Mouse (Mus musculus): ENCODE measurements around the gene Upk1b. TPM values are rescaled to one million over a fixed set of nuclear protein-coding genes. Genes with fewer than 3 reads are reported as not detected.
"Not testable (repeated sequence)": the region's sequence is repeated elsewhere in the genome, so short reads cannot be mapped to it uniquely, and the experiment has no call there.

Upk1b gene
- polyA plus RNA-seq (2014; fragmentation: Nextera tagmentation; extraction: Ambion mirVana), result 19.7 and 21.1 TPM in 2 replicates

DNA sequence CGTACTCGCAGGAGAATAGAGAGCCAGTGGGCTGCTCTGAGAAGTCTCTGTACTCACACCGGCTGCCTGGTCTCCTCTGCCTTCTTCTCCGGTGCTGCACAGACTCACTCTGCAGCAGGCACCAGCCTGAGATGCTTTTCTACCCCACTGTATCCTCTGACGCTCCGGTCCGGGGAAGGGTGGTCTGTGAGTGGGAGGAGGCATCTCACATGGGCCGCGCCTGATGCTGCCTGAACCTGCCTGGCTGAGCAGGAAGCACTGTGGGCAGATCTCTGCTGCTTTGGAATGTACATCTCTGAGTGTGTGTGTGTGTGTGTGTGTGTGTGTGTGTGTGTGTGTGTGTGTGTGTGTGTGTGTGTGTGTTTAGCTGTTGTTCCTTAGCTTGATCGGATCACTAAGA lies at the start of gene Upk1b:
TSS of gene Upk1b (minus strand) at position 238 of the 400 bp plus-strand sequence.
- 20% methylated on average over 10 of the region's 10 CpGs for WGBS
- ATAC-seq (ENCODE audit: insufficient number of reproducible peaks, insufficient read depth, low FRiP score, low read depth), result peak; percentile 63; the same call in 1 of the 2 replicates
- H3K4me3 ChIP-seq (ENCODE audit: low read depth, low read length), result no peak within 1 kb of the TSS
- no peaks in the 10 kb centered on the region for H3K9me3 ChIP-seq (ENCODE audit: control insufficient read depth, low read depth, low read length)
- H3K36me3 ChIP-seq (ENCODE audit: control insufficient read depth, insufficient read depth, low read length), result no peaks in the 10 kb centered on the region
- no peaks in the 10 kb centered on the region for H3K27me3 ChIP-seq (ENCODE audit: control insufficient read depth, insufficient read depth, low read length)
- no peak within 1 kb of the TSS for H3K27ac ChIP-seq (ENCODE audit: low read length)
- peak within 1 kb of the TSS; percentile 29; the same call in 1 of the 2 replicates for H3K4me2 ChIP-seq (replicated peaks; ENCODE audit: low read depth, low read length)
- H3K4me1 ChIP-seq (ENCODE audit: control insufficient read depth, insufficient read depth, low read length), result no peaks in the 10 kb centered on the region
- no peak within 1 kb of the TSS for H3K9ac ChIP-seq (replicated peaks; ENCODE audit: low read depth, low read length)

GRCm38 (mm10) chr16:38828649-38829048 lies 28.5 kb upstream of the Upk1b start, which contains the start of gene 4930435E12Rik:
Gene 4930435E12Rik (minus strand): TSS chr16:38828749.
- Histone ChIP-seq H3K27ac (ENCODE audit: low read length) (no peak within 1 kb of the TSS), H3K4me3 (ENCODE audit: low read depth, low read length) (no peak within 1 kb of the TSS), H3K9me3 (ENCODE audit: control insufficient read depth, low read depth, low read length) (no peaks in the 10 kb centered on the region), H3K9ac (replicated peaks; ENCODE audit: low read depth, low read length) (no peak within 1 kb of the TSS), H3K4me1 (ENCODE audit: control insufficient read depth, insufficient read depth, low read length) (no peaks in the 10 kb centered on the region), H3K36me3 (ENCODE audit: control insufficient read depth, insufficient read depth, low read length) (no peaks in the 10 kb centered on the region), H3K4me2 (replicated peaks; ENCODE audit: low read depth, low read length) (no peak within 1 kb of the TSS), H3K27me3 (ENCODE audit: control insufficient read depth, insufficient read depth, low read length) (no peaks in the 10 kb centered on the region)
- no peak for ATAC-seq (ENCODE audit: insufficient number of reproducible peaks, insufficient read depth, low FRiP score, low read depth)
- WGBS, result 82% methylated on average over 3 of the region's 3 CpGs

DNA sequence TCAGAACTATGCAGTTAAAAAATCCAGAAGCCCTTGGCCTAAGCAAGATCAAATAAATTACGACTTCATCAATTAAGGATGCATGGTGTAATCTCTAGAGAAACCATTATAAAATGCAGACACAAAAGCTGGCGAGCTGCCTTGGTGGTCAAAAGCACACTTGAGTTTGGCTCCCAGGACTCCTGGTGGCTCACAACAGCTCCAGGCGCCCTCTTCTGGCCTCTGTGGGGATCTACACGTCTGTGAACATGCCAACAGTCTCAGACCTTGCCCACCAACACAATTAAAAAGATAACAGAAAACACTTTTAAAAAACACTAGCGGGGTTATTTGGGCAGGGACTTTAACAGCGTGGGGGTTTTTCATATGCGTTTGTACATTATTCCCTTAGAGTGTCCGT lies 12.4 kb upstream of the Upk1b start:
- 32% methylated on average over 8 of the region's 8 CpGs for WGBS
- no peak for ATAC-seq (ENCODE audit: insufficient number of reproducible peaks, insufficient read depth, low FRiP score, low read depth)
- H3K27me3 ChIP-seq (ENCODE audit: control insufficient read depth, insufficient read depth, low read length), result no peaks in the 10 kb centered on the region
- no peaks in the 10 kb centered on the region for H3K36me3 ChIP-seq (ENCODE audit: control insufficient read depth, insufficient read depth, low read length)
- H3K9ac ChIP-seq (replicated peaks; ENCODE audit: low read depth, low read length), result no peak overlapping the region
- H3K9me3 ChIP-seq (ENCODE audit: control insufficient read depth, low read depth, low read length), result no peaks in the 10 kb centered on the region
- H3K4me3 ChIP-seq (ENCODE audit: low read depth, low read length), result no peak overlapping the region
- H3K4me2 ChIP-seq (replicated peaks; ENCODE audit: low read depth, low read length), result no peak overlapping the region
- H3K4me1 ChIP-seq (ENCODE audit: control insufficient read depth, insufficient read depth, low read length), result no peaks in the 10 kb centered on the region
- H3K27ac ChIP-seq (ENCODE audit: low read length), result no peak overlapping the region

- H3K4me3 ChIP-seq (ENCODE audit: low read depth, low read length), result no peak overlapping the region
- WGBS, result 58% methylated on average over 5 of the region's 5 CpGs
- no peaks in the 10 kb centered on the region for H3K9me3 ChIP-seq (ENCODE audit: control insufficient read depth, low read depth, low read length)
- no peaks in the 10 kb centered on the region for H3K27me3 ChIP-seq (ENCODE audit: control insufficient read depth, insufficient read depth, low read length)
- no peaks in the 10 kb centered on the region for H3K36me3 ChIP-seq (ENCODE audit: control insufficient read depth, insufficient read depth, low read length)
- H3K4me1 ChIP-seq (ENCODE audit: control insufficient read depth, insufficient read depth, low read length), result no peaks in the 10 kb centered on the region
- no peak for ATAC-seq (ENCODE audit: insufficient number of reproducible peaks, insufficient read depth, low FRiP score, low read depth)
- H3K9ac ChIP-seq (replicated peaks; ENCODE audit: low read depth, low read length), result no peak overlapping the region
- H3K4me2 ChIP-seq (replicated peaks; ENCODE audit: low read depth, low read length), result no peak overlapping the region
- no peak overlapping the region for H3K27ac ChIP-seq (ENCODE audit: low read length)
Observed at GRCm38 (mm10) chr16:38810196-38810595, 10.1 kb upstream of the Upk1b start.

DNA sequence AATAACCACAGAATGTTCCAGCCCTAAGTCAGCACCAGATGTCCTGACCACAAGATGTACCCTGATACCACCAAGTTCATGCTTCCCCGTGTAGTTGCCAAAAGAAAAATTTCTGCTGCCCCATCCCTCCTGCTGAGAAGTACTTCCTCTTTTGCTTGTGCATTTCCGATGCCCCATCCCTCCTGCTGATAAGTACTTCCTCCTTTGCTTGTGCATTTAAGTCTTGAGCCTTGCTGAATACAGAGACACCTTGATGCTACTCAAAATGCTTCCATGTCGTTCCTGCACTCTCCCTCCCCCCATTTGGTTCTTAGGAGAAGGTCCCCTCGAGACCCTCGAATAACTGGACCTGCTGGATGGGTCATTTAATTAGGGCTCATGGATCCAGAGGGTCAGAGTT lies 7.7 kb upstream of the Upk1b start:
- H3K9ac ChIP-seq (replicated peaks; ENCODE audit: low read depth, low read length); H3K4me3 ChIP-seq (ENCODE audit: low read depth, low read length); H3K4me2 ChIP-seq (replicated peaks; ENCODE audit: low read depth, low read length); H3K9me3 ChIP-seq (ENCODE audit: control insufficient read depth, low read depth, low read length); H3K27ac ChIP-seq (ENCODE audit: low read length); H3K27me3 ChIP-seq (ENCODE audit: control insufficient read depth, insufficient read depth, low read length); ATAC-seq (ENCODE audit: insufficient number of reproducible peaks, insufficient read depth, low FRiP score, low read depth); H3K4me1 ChIP-seq (ENCODE audit: control insufficient read depth, insufficient read depth, low read length); H3K36me3 ChIP-seq (ENCODE audit: control insufficient read depth, insufficient read depth, low read length): not testable (repeated sequence)
- 88% methylated on average over 5 of the region's 5 CpGs for WGBS

GRCm38 (mm10) chr16:38798957-38799450 lies 1.1 kb downstream of the Upk1b start:
- Histone ChIP-seq H3K9ac (replicated peaks; ENCODE audit: low read depth, low read length) (no peak overlapping the region), H3K4me1 (ENCODE audit: control insufficient read depth, insufficient read depth, low read length) (no peaks in the 10 kb centered on the region), H3K27ac (ENCODE audit: low read length) (no peak overlapping the region), H3K9me3 (ENCODE audit: control insufficient read depth, low read depth, low read length) (no peaks in the 10 kb centered on the region), H3K4me2 (replicated peaks; ENCODE audit: low read depth, low read length) (no peak overlapping the region), H3K27me3 (ENCODE audit: control insufficient read depth, insufficient read depth, low read length) (no peaks in the 10 kb centered on the region), H3K4me3 (ENCODE audit: low read depth, low read length) (no peak overlapping the region), H3K36me3 (ENCODE audit: control insufficient read depth, insufficient read depth, low read length) (no peaks in the 10 kb centered on the region)
- no peak for ATAC-seq (ENCODE audit: insufficient number of reproducible peaks, insufficient read depth, low FRiP score, low read depth)
- WGBS, result 36% methylated on average over 3 of the region's 3 CpGs

- Histone ChIP-seq H3K36me3 (ENCODE audit: control insufficient read depth, insufficient read depth, low read length) (no peaks in the 10 kb centered on the region), H3K27me3 (ENCODE audit: control insufficient read depth, insufficient read depth, low read length) (no peaks in the 10 kb centered on the region), H3K4me2 (replicated peaks; ENCODE audit: low read depth, low read length) (no peak overlapping the region), H3K4me3 (ENCODE audit: low read depth, low read length) (no peak overlapping the region), H3K9me3 (ENCODE audit: control insufficient read depth, low read depth, low read length) (no peaks in the 10 kb centered on the region), H3K27ac (ENCODE audit: low read length) (peak overlapping the region; percentile 48; the same call in 1 of the 2 replicates), H3K9ac (replicated peaks; ENCODE audit: low read depth, low read length) (no peak overlapping the region), H3K4me1 (ENCODE audit: control insufficient read depth, insufficient read depth, low read length) (no peaks in the 10 kb centered on the region)
- WGBS, result 54% methylated on average over 6 of the region's 6 CpGs
- ATAC-seq (ENCODE audit: insufficient number of reproducible peaks, insufficient read depth, low FRiP score, low read depth), result peak; percentile 77; the same call in 1 of the 2 replicates
Observed at GRCm38 (mm10) chr16:38793120-38793519, 7.0 kb downstream of the Upk1b start.

- Histone ChIP-seq H3K9me3 (ENCODE audit: control insufficient read depth, low read depth, low read length) (no peaks in the 10 kb centered on the region), H3K27me3 (ENCODE audit: control insufficient read depth, insufficient read depth, low read length) (no peaks in the 10 kb centered on the region), H3K9ac (replicated peaks; ENCODE audit: low read depth, low read length) (no peak overlapping the region), H3K27ac (ENCODE audit: low read length) (no peak overlapping the region), H3K4me3 (ENCODE audit: low read depth, low read length) (no peak overlapping the region), H3K4me2 (replicated peaks; ENCODE audit: low read depth, low read length) (no peak overlapping the region), H3K36me3 (ENCODE audit: control insufficient read depth, insufficient read depth, low read length) (no peaks in the 10 kb centered on the region), H3K4me1 (ENCODE audit: control insufficient read depth, insufficient read depth, low read length) (no peaks in the 10 kb centered on the region)
- ATAC-seq (ENCODE audit: insufficient number of reproducible peaks, insufficient read depth, low FRiP score, low read depth), result no peak
- 74% methylated on average over 3 of the region's 3 CpGs for WGBS
Observed at GRCm38 (mm10) chr16:38789966-38790365, 10.2 kb downstream of the Upk1b start.

GRCm38 (mm10) chr16:38789016-38789415 lies 11.1 kb downstream of the Upk1b start:
- no peak overlapping the region for H3K4me3 ChIP-seq (ENCODE audit: low read depth, low read length)
- no peak overlapping the region for H3K27ac ChIP-seq (ENCODE audit: low read length)
- no peaks in the 10 kb centered on the region for H3K36me3 ChIP-seq (ENCODE audit: control insufficient read depth, insufficient read depth, low read length)
- no peak overlapping the region for H3K4me2 ChIP-seq (replicated peaks; ENCODE audit: low read depth, low read length)
- no peaks in the 10 kb centered on the region for H3K4me1 ChIP-seq (ENCODE audit: control insufficient read depth, insufficient read depth, low read length)
- ATAC-seq (ENCODE audit: insufficient number of reproducible peaks, insufficient read depth, low FRiP score, low read depth), result no peak
- no peaks in the 10 kb centered on the region for H3K9me3 ChIP-seq (ENCODE audit: control insufficient read depth, low read depth, low read length)
- no peaks in the 10 kb centered on the region for H3K27me3 ChIP-seq (ENCODE audit: control insufficient read depth, insufficient read depth, low read length)
- WGBS, result 93% methylated on average over 2 of the region's 2 CpGs
- H3K9ac ChIP-seq (replicated peaks; ENCODE audit: low read depth, low read length), result no peak overlapping the region

Data from stomach, embryonic 14.5 days (tissue).